Mouse (Mus musculus) heart, postnatal 36 days (tissue): ENCODE results near the gene Ptbp1. TPM values are rescaled to one million over a fixed set of nuclear protein-coding genes. Genes with fewer than 3 reads are reported as not detected.

Source experiments
- DNase-seq, 2 experiments: peaks; one replicate each; pipeline ENCODE4 v3.0.0; 2021 to 2022
- intact Hi-C: fragments of 180-260 bp; cut with DNase I; formaldehyde crosslinking; loops from one replicate; pipeline ENCODE4 v1.15.1; 2025
- total RNA-seq, 2 experiments: library from RNA; stranded (reverse); gene quantifications; 2 replicates each; pipeline ENCODE4 v1.2.3; 2021

Ptbp1 gene
- total RNA-seq = 10 to 100 TPM; 50.9 to 51.2 TPM

GRCm38 (mm10) chr10:79853860-79854795 lies at the start of gene Ptbp1:
Gene Ptbp1 (plus strand): TSS chr10:79854427.
- DNase-seq = peak; percentile 96 to 97
- intact Hi-C loops = no loop called here

- DNase-seq = peak; percentile 67 to 72
- intact Hi-C loops = no loop called here
These were observed 48.6 kb upstream of the Ptbp1 start for GRCm38 (mm10) chr10:79805636-79806035.

- DNase-seq = no peak
- intact Hi-C loops = no loop called here
These were observed 47.9 kb upstream of the Ptbp1 start for GRCm38 (mm10) chr10:79806331-79806730.

GRCm38 (mm10) chr10:79806972-79807371 lies 47.3 kb upstream of the Ptbp1 start:
- intact Hi-C loops = no loop called here
- peak; percentile 60 to 63 for DNase-seq

GRCm38 (mm10) chr10:79807826-79808225 lies 46.4 kb upstream of the Ptbp1 start:
- DNase-seq = peak; percentile 59 to 61
- intact Hi-C loops = loop anchor here (1.0 kb wide), 1 partner anchor 14 kb away; no protein-coding TSS in a partner anchor

GRCm38 (mm10) chr10:79808728-79809127 lies 45.5 kb upstream of the Ptbp1 start:
- no peak for DNase-seq
- intact Hi-C loops = loop anchor here (1.0 kb wide), 1 partner anchor 14 kb away; no protein-coding TSS in a partner anchor

GRCm38 (mm10) chr10:79811736-79812637 lies 42.2 kb upstream of the Ptbp1 start:
- intact Hi-C loops = loop anchor here (1.0 kb wide), 2 partner anchors 19 to 44 kb away; partner anchors contain the start of gene Palm
- peak; percentile 89 to 94 for DNase-seq

GRCm38 (mm10) chr10:79814271-79814842 lies 39.9 kb upstream of the Ptbp1 start:
- intact Hi-C loops = no loop called here
- DNase-seq = no peak

GRCm38 (mm10) chr10:79815671-79816494 lies 38.3 kb upstream of the Ptbp1 start:
- intact Hi-C loops = no loop called here
- DNase-seq = no peak

- no peak for DNase-seq
- intact Hi-C loops = no loop called here
These were observed 37.1 kb upstream of the Ptbp1 start for GRCm38 (mm10) chr10:79817111-79817510.

- DNase-seq = no peak
- intact Hi-C loops = no loop called here
These were observed 36.0 kb upstream of the Ptbp1 start for GRCm38 (mm10) chr10:79818225-79818624.

GRCm38 (mm10) chr10:79819606-79820005 lies 34.6 kb upstream of the Ptbp1 start:
- no peak for DNase-seq
- intact Hi-C loops = no loop called here

GRCm38 (mm10) chr10:79820277-79820676 lies 34.0 kb upstream of the Ptbp1 start:
- no peak for DNase-seq
- intact Hi-C loops = no loop called here

GRCm38 (mm10) chr10:79820782-79821181 lies 33.4 kb upstream of the Ptbp1 start, which contains the start of gene Misp:
Gene Misp (plus strand): TSS chr10:79820989.
- intact Hi-C loops = no loop called here
- DNase-seq = no peak

GRCm38 (mm10) chr10:79821731-79822130 lies 32.5 kb upstream of the Ptbp1 start:
- intact Hi-C loops = no loop called here
- no peak for DNase-seq

- no peak for DNase-seq
These were observed 31.9 kb upstream of the Ptbp1 start for GRCm38 (mm10) chr10:79822372-79822771.

GRCm38 (mm10) chr10:79823011-79823410 lies 31.2 kb upstream of the Ptbp1 start:
- DNase-seq = no peak
- intact Hi-C loops = no loop called here

More at GRCm38 (mm10) chr10:79822372-79822771, 31.9 kb upstream of the Ptbp1 start:
- intact Hi-C loops = no loop called here

GRCm38 (mm10) chr10:79824413-79824812 lies 29.8 kb upstream of the Ptbp1 start:
- DNase-seq = no peak
- intact Hi-C loops = no loop called here

- intact Hi-C loops = no loop called here
- no peak for DNase-seq
These were observed 22.6 kb upstream of the Ptbp1 start for GRCm38 (mm10) chr10:79831583-79831982.
